Mouse (Mus musculus) midbrain, embryonic 13.5 days (tissue): ENCODE results near the gene Olfr1369-ps1. TPM values are rescaled to one million over a fixed set of nuclear protein-coding genes. Genes with fewer than 3 reads are reported as not detected.
A peak's percentile ranks its signal among the peaks of the same experiment; 100 is the strongest.

Experiments used
- ATAC-seq: fragments of 200-750 bp; cut with Nextera tagmentation; 2 replicates; pipeline ENCODE4 v1.8.0; 2017; ENCODE audit warnings: mild to moderate bottlenecking, moderate TSS enrichment, moderate library complexity
- H3K27ac ChIP-seq: fragments of 300-500 bp; sonication (generic); 2 replicates; pipeline ENCODE4 v1.5.1; 2015; ENCODE audit warnings: inconsistent platforms, mild to moderate bottlenecking, moderate library complexity
- H3K27me3 ChIP-seq: fragments of 300-500 bp; sonication (generic); 2 replicates; pipeline ENCODE4 v1.6.1; 2015; ENCODE audit warnings: mild to moderate bottlenecking, inconsistent platforms
- H3K36me3 ChIP-seq: fragments of 300-500 bp; sonication (generic); 2 replicates; pipeline ENCODE4 v1.6.1; 2015; ENCODE audit warnings: mild to moderate bottlenecking, inconsistent platforms
- H3K4me1 ChIP-seq: fragments of 300-500 bp; sonication (generic); replicated peaks from 2 replicates; pipeline ENCODE4 v1.6.1; 2015; ENCODE audit warnings: inconsistent platforms
- H3K4me2 ChIP-seq: fragments of 300-500 bp; sonication (generic); replicated peaks from 2 replicates; pipeline ENCODE4 v1.6.1; 2015; ENCODE audit warnings: moderate library complexity, mild to moderate bottlenecking, inconsistent platforms
- H3K4me3 ChIP-seq: fragments of 300-500 bp; sonication (generic); replicated peaks from 2 replicates; pipeline ENCODE4 v1.5.1; 2015; ENCODE audit warnings: mild to moderate bottlenecking, inconsistent platforms
- H3K9ac ChIP-seq: fragments of 300-500 bp; sonication (generic); replicated peaks from 2 replicates; pipeline ENCODE4 v1.6.1; 2015; ENCODE audit warnings: mild to moderate bottlenecking, inconsistent platforms
- H3K9me3 ChIP-seq: fragments of 300-500 bp; sonication (generic); 2 replicates; pipeline ENCODE4 v1.6.1; 2016; ENCODE audit warnings: mild to moderate bottlenecking, inconsistent platforms
- WGBS: fragments of 180-500 bp; shearing (Covaris S2); methylation state at CpG from one replicate; pipeline ENCODE4 v1.1.7; 2015; 5-methylcytosine and 5-hydroxymethylcytosine counted together
- polyA plus RNA-seq: library from polyadenylated mRNA; unstranded; fragments of >200 nt; fragmentation: Nextera tagmentation; extraction: Ambion mirVana; gene quantifications from 2 replicates; pipeline ENCODE4 v1.2.1, GENCODE M21; 2015

Gene Olfr1369-ps1
- polyA plus RNA-seq, 1 experiment from 2014 or later: 0.05 TPM

GRCm38 (mm10) chr13:21158785-21159474 lies 47.6 kb downstream of the Olfr1369-ps1 start:
- ATAC-seq: peak; percentile 66
- Histone ChIP-seq H3K9me3 (no peaks in the 10 kb centered on the region), H3K4me2 (peak overlapping the region; percentile 93), H3K4me1 (peaks cover 18% of the 10 kb centered on the region), H3K27ac (no peak overlapping the region), H3K27me3 (0 out of 2 replicates have a peak, but pooled peaks cover 2% of the 10 kb centered on the region), H3K36me3 (no peaks in the 10 kb centered on the region), H3K4me3 (peak overlapping the region; percentile 57), H3K9ac (peak overlapping the region; percentile 67)
- under 1% methylated on average over 19 of the region's 19 CpGs for WGBS

- no peaks in the 10 kb centered on the region for H3K9me3 ChIP-seq
- peaks cover 18% of the 10 kb centered on the region for H3K4me1 ChIP-seq
- H3K27me3 ChIP-seq: 0 out of 2 replicates have a peak, but pooled peaks cover 2% of the 10 kb centered on the region
- ATAC-seq: no peak
- peak overlapping the region; percentile 67 for H3K9ac ChIP-seq
- peak overlapping the region; percentile 93 for H3K4me2 ChIP-seq
- no peak overlapping the region for H3K27ac ChIP-seq
- H3K36me3 ChIP-seq: no peaks in the 10 kb centered on the region
- under 1% methylated on average over 15 of the region's 15 CpGs for WGBS
- H3K4me3 ChIP-seq: peak overlapping the region; percentile 57
Measured at GRCm38 (mm10) chr13:21159475-21159819, 48.2 kb downstream of the Olfr1369-ps1 start.

DNA sequence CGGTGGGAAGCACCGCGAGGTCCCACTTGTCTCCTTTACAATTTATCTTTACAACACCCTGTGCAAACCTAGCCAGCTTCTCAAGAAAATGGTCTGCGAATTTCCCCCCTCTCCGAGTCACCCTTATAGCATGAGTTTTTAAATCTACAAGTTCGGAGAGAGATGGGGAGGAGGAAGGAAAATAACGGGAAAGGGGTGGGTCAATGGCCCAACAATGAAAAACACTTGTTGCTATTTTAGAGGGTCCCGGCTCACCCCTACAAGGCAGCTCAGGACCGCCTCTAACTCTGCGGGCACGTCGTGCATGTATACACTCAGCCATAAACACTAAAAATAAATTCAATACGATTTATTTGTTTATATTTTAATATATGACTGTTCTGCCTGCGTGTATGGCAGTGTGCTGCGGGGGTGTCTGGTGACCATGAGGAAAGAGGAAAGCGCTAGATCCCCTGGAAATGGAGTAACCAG lies 48.8 kb downstream of the Olfr1369-ps1 start:
- Histone ChIP-seq H3K4me1 (peaks cover 18% of the 10 kb centered on the region), H3K27me3 (0 out of 2 replicates have a peak, but pooled peaks cover 2% of the 10 kb centered on the region), H3K9ac (peak overlapping the region; percentile 67), H3K36me3 (no peaks in the 10 kb centered on the region), H3K4me3 (peak overlapping the region; percentile 57), H3K27ac (no peak overlapping the region), H3K9me3 (no peaks in the 10 kb centered on the region), H3K4me2 (peak overlapping the region; percentile 93)
- peak; percentile 38 for ATAC-seq
- WGBS: under 1% methylated on average over 16 of the region's 16 CpGs

DNA sequence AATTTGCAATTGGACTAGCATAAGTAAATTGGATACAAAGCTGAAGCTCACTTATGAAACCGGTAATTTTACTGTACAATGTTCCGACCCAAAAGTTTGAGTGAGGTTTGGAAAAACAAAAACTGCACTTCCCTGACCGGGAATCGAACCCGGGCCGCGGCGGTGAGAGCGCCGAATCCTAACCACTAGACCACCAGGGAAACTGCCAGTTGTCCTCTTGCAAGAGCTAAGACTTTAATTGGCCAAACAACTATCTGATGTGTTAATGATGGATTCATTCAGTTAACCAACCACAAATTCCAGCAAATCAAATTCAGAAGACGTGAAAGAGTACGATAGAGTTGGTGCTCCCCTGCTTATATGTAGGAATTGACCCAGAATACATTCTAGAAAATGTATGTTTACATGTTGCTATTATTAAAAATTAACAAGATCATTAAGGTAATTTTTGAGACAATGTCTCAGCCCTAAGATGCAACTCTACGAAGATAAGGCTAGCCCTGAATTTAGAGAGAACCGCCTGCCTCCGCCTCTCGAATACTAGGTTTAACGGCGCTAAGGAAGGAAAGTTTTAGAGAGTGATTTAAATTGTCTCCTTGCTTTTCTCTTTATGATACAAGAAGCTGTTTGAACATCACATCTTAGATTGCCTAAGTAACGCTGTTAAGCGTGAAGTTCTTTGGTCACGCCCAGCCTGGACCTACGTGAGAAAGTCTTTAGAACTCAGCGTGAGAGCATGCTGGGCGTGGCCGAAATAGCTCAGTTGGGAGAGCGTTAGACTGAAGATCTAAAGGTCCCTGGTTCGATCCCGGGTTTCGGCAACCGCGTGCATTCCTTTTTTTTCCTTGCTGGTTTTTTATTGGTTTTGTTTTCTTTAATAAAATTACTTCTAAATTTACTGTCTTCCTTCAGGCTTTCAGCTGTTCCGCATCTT lies 49.6 kb downstream of the Olfr1369-ps1 start:
- no peak overlapping the region for H3K27ac ChIP-seq
- peak; percentile 83 for ATAC-seq
- H3K4me3 ChIP-seq: peak overlapping the region; percentile 57
- H3K4me1 ChIP-seq: peaks cover 18% of the 10 kb centered on the region
- peak overlapping the region; percentile 93 for H3K4me2 ChIP-seq
- H3K9ac ChIP-seq: peak overlapping the region; percentile 67; the same call in 1 of the 2 replicates
- under 1% methylated on average over 32 of the region's 32 CpGs for WGBS
- 0 out of 2 replicates have a peak, but pooled peaks cover 8% of the 10 kb centered on the region for H3K27me3 ChIP-seq
- H3K36me3 ChIP-seq: no peaks in the 10 kb centered on the region
- H3K9me3 ChIP-seq: no peaks in the 10 kb centered on the region

DNA sequence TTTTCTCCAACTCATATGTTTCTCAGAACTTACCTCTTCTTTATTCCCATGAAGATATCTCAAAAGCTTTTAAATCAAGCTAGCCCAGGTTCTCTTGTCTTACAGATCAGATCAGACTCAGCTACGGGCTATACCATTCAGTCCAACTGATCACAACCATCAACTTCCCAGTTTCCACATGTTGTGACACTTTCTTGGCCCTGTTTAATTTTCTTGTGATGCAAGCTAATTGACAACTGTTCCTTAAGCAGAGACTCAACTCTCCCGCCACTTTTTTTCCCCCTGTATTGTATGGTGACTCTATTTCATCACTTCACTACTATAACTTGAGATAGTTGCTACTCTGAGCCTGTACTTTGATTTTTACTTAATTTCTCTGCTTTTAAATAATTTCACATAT lies 50.3 kb downstream of the Olfr1369-ps1 start:
- Histone ChIP-seq H3K4me2 (peak overlapping the region; percentile 93), H3K27me3 (0 out of 2 replicates have a peak, but pooled peaks cover 10% of the 10 kb centered on the region), H3K4me3 (peak overlapping the region; percentile 57), H3K36me3 (no peaks in the 10 kb centered on the region), H3K27ac (no peak overlapping the region), H3K4me1 (peaks cover 18% of the 10 kb centered on the region), H3K9me3 (no peaks in the 10 kb centered on the region), H3K9ac (no peak overlapping the region)
- ATAC-seq: peak; percentile 10; the same call in 1 of the 2 replicates
- 34% methylated on average over 2 of the region's 2 CpGs for WGBS

DNA sequence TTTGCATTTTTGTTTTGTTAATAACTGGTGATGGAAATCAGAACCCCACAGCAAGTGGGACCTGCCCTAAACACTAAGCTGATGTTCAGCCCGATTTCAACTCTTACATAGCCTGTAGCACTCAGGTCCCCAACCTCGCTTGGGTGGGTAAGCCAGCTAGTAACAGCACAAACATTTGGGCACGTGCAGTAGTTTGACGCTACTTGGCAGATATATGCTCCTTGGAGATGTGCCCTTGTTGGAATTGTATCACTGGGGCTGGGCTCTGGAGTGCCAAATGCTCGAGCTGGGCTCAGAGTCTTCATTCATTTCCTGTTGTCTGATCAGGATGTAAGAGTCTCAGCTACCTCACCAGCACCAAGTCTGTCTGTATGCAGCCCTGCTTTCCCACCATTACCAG lies 51.3 kb downstream of the Olfr1369-ps1 start:
- Histone ChIP-seq H3K4me3 (no peak overlapping the region), H3K27ac (no peak overlapping the region), H3K9ac (no peak overlapping the region), H3K9me3 (no peaks in the 10 kb centered on the region), H3K27me3 (0 out of 2 replicates have a peak, but pooled peaks cover 8% of the 10 kb centered on the region), H3K4me2 (no peak overlapping the region), H3K4me1 (peaks cover 18% of the 10 kb centered on the region), H3K36me3 (no peaks in the 10 kb centered on the region)
- no peak for ATAC-seq
- 55% methylated on average over 5 of the region's 5 CpGs for WGBS

- 1% methylated on average over 27 of the region's 27 CpGs for WGBS
- Histone ChIP-seq H3K9me3 (no peaks in the 10 kb centered on the region), H3K36me3 (no peaks in the 10 kb centered on the region), H3K4me1 (peaks cover 12% of the 10 kb centered on the region), H3K27me3 (0 out of 2 replicates have a peak, but pooled peaks cover 7% of the 10 kb centered on the region), H3K4me3 (peak overlapping the region; percentile 61), H3K9ac (peak overlapping the region; percentile 42), H3K27ac (no peak overlapping the region), H3K4me2 (peak overlapping the region; percentile 91)
- peak; percentile 41 for ATAC-seq
Measured at GRCm38 (mm10) chr13:21166936-21167909, 55.9 kb downstream of the Olfr1369-ps1 start.

GRCm38 (mm10) chr13:21167910-21168300 lies 56.6 kb downstream of the Olfr1369-ps1 start:
- no peak for ATAC-seq
- H3K9ac ChIP-seq: peak overlapping the region; percentile 58; the same call in 1 of the 2 replicates
- H3K36me3 ChIP-seq: no peaks in the 10 kb centered on the region
- peaks cover 16% of the 10 kb centered on the region for H3K4me1 ChIP-seq
- H3K9me3 ChIP-seq: no peaks in the 10 kb centered on the region
- H3K27me3 ChIP-seq: 0 out of 2 replicates have a peak, but pooled peaks cover 7% of the 10 kb centered on the region
- under 1% methylated on average over 8 of the region's 8 CpGs for WGBS
- no peak overlapping the region for H3K27ac ChIP-seq
- peak overlapping the region; percentile 61 for H3K4me3 ChIP-seq
- peak overlapping the region; percentile 91 for H3K4me2 ChIP-seq

- H3K36me3 ChIP-seq: no peaks in the 10 kb centered on the region
- peaks cover 22% of the 10 kb centered on the region for H3K4me1 ChIP-seq
- peak overlapping the region; percentile 58 for H3K9ac ChIP-seq
- WGBS: under 1% methylated on average over 16 of the region's 16 CpGs
- no peaks in the 10 kb centered on the region for H3K9me3 ChIP-seq
- no peak for ATAC-seq
- no peak overlapping the region for H3K27ac ChIP-seq
- peak overlapping the region; percentile 91 for H3K4me2 ChIP-seq
- 0 out of 2 replicates have a peak, but pooled peaks cover 7% of the 10 kb centered on the region for H3K27me3 ChIP-seq
- peak overlapping the region; percentile 61 for H3K4me3 ChIP-seq
Measured at GRCm38 (mm10) chr13:21168371-21169011, 57.2 kb downstream of the Olfr1369-ps1 start.
